Mouse (Mus musculus): ENCODE data around the gene Pcp4. TPM values are rescaled to one million over a fixed set of nuclear protein-coding genes. Genes with fewer than 3 reads are reported as not detected.
A peak's percentile ranks its signal among the peaks of the same experiment; 100 is the strongest.

Pcp4 gene
- polyA plus RNA-seq, 1 experiment from 2014 or later = 390 TPM

DNA sequence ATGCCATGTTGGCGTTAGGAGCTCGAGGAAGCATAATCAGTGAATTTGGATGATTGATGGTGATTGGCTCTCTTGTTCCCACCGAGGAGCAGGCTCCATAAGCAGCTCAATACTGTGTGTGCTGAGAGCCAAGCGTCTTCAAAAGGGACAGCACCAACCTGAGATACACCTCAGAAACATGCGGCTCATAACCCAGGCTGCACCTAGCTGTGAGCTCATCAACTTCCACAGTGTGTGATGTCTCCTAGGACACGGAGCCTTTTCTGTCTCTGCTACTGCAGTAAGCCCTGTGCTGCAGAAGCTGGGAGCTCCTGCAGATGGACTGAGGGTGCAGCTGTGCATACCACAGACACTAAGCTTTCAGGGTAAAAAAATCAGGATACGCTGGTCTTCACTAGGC lies 31.5 kb downstream of the Pcp4 start:
- DNase-seq = peak; percentile 30
- Histone ChIP-seq H3K27me3 (ENCODE audit: control insufficient read depth, insufficient read depth, low read length) (no peaks in the 10 kb centered on the region), H3K9me3 (ENCODE audit: control insufficient read depth, low read length) (no peaks in the 10 kb centered on the region), H3K36me3 (ENCODE audit: control insufficient read depth, insufficient read depth, low read length) (no peaks in the 10 kb centered on the region), H3K4me2 (ENCODE audit: low read length) (no peak overlapping the region), H3K9ac (replicated peaks; ENCODE audit: low read length) (no peak overlapping the region), H3K4me1 (ENCODE audit: control insufficient read depth, insufficient read depth, low read length) (0 out of 2 replicates have a peak, but pooled peaks cover 6% of the 10 kb centered on the region), H3K4me3 (replicated peaks; ENCODE audit: low read depth, low read length) (no peak overlapping the region), H3K27ac (replicated peaks; ENCODE audit: low read depth, low read length) (peak overlapping the region; percentile 38; the same call in 1 of the 2 replicates)
- no peak for ATAC-seq (ENCODE audit: low FRiP score, low TSS enrichment)
- 68% methylated on average over 7 of the region's 7 CpGs for WGBS

- Histone ChIP-seq H3K27me3 (ENCODE audit: control insufficient read depth, insufficient read depth, low read length) (no peaks in the 10 kb centered on the region), H3K9me3 (ENCODE audit: control insufficient read depth, low read length) (no peaks in the 10 kb centered on the region), H3K27ac (replicated peaks; ENCODE audit: low read depth, low read length) (no peak overlapping the region), H3K9ac (replicated peaks; ENCODE audit: low read length) (no peak overlapping the region), H3K36me3 (ENCODE audit: control insufficient read depth, insufficient read depth, low read length) (no peaks in the 10 kb centered on the region), H3K4me3 (replicated peaks; ENCODE audit: low read depth, low read length) (no peak overlapping the region), H3K4me2 (ENCODE audit: low read length) (no peak overlapping the region), H3K4me1 (ENCODE audit: control insufficient read depth, insufficient read depth, low read length) (0 out of 2 replicates have a peak, but pooled peaks cover 6% of the 10 kb centered on the region)
- no peak for ATAC-seq (ENCODE audit: low FRiP score, low TSS enrichment)
- 71% methylated on average over 6 of the region's 6 CpGs for WGBS
- no peak for DNase-seq
Observed at GRCm38 (mm10) chr16:96501241-96501640, 33.8 kb downstream of the Pcp4 start.

GRCm38 (mm10) chr16:96502586-96502985 lies 35.2 kb downstream of the Pcp4 start:
- Histone ChIP-seq H3K9ac (replicated peaks; ENCODE audit: low read length) (no peak overlapping the region), H3K4me2 (ENCODE audit: low read length) (no peak overlapping the region), H3K27ac (replicated peaks; ENCODE audit: low read depth, low read length) (peak overlapping the region; percentile 49; the same call in 1 of the 2 replicates), H3K27me3 (ENCODE audit: control insufficient read depth, insufficient read depth, low read length) (no peaks in the 10 kb centered on the region), H3K9me3 (ENCODE audit: control insufficient read depth, low read length) (no peaks in the 10 kb centered on the region), H3K36me3 (ENCODE audit: control insufficient read depth, insufficient read depth, low read length) (no peaks in the 10 kb centered on the region), H3K4me3 (replicated peaks; ENCODE audit: low read depth, low read length) (no peak overlapping the region), H3K4me1 (ENCODE audit: control insufficient read depth, insufficient read depth, low read length) (0 out of 2 replicates have a peak, but pooled peaks cover 7% of the 10 kb centered on the region)
- DNase-seq (no peak), ATAC-seq (ENCODE audit: low FRiP score, low TSS enrichment) (no peak)
- WGBS = 62% methylated on average over 3 of the region's 3 CpGs

DNA sequence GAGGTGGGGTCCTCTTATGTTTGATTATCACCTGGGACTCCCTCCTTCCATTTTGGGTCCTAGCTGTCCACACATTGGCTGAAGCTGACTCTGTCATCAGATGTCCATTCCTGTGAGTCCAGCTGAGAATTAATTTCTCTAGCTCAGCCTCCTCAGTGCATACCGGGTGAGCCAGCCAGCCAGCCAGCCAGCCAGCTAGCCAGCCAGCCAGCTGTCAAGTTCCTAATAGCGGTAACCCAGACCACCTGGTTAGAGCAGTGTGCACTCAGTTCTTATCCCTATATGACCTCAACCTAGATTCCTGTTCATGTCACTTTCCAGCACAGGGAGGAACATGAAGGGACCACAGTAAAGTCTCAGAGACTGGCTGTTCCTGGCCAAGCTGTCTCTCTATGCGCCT lies 47.1 kb downstream of the Pcp4 start:
- DNase-seq = no peak

DNA sequence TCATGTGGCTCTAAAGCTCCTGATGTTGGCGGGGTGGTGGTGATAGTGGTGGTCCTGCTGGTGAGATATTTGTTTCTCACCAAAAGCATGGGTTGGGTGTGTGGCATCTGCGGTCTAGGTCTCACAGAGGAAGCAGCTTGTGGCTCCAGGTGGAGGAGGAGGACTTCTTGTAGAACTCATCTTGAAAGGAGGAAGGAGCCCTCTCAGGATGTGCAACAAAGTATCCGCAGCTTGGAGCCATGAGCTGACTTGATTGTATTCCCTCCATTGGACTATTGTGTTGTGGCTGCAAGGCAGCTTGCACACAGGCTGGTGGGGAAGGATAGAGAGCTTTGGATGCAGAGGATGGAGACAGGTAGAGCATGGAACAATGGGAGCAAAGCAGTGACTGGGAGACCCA lies 60.1 kb downstream of the Pcp4 start:
- 86% methylated on average over 3 of the region's 3 CpGs for WGBS
- Histone ChIP-seq H3K27me3 (ENCODE audit: control insufficient read depth, insufficient read depth, low read length) (no peaks in the 10 kb centered on the region), H3K4me2 (ENCODE audit: low read length) (no peak overlapping the region), H3K36me3 (ENCODE audit: control insufficient read depth, insufficient read depth, low read length) (no peaks in the 10 kb centered on the region), H3K27ac (replicated peaks; ENCODE audit: low read depth, low read length) (no peak overlapping the region), H3K9ac (replicated peaks; ENCODE audit: low read length) (no peak overlapping the region), H3K4me1 (ENCODE audit: control insufficient read depth, insufficient read depth, low read length) (no peaks in the 10 kb centered on the region), H3K9me3 (ENCODE audit: control insufficient read depth, low read length) (no peaks in the 10 kb centered on the region), H3K4me3 (replicated peaks; ENCODE audit: low read depth, low read length) (no peak overlapping the region)
- no peak for DNase-seq
- ATAC-seq (ENCODE audit: low FRiP score, low TSS enrichment) = no peak

More for the DNA sequence above, 47.1 kb downstream of the Pcp4 start:
- WGBS = 75% methylated on average over 3 of the region's 3 CpGs
- 0 out of 2 replicates have a peak, but pooled peaks cover 3% of the 10 kb centered on the region for H3K4me1 ChIP-seq (ENCODE audit: control insufficient read depth, insufficient read depth, low read length)
- no peak overlapping the region for H3K27ac ChIP-seq (replicated peaks; ENCODE audit: low read depth, low read length)
- no peak overlapping the region for H3K4me2 ChIP-seq (ENCODE audit: low read length)
- no peak overlapping the region for H3K4me3 ChIP-seq (replicated peaks; ENCODE audit: low read depth, low read length)
- H3K9ac ChIP-seq (replicated peaks; ENCODE audit: low read length) = no peak overlapping the region
- no peaks in the 10 kb centered on the region for H3K36me3 ChIP-seq (ENCODE audit: control insufficient read depth, insufficient read depth, low read length)
- H3K27me3 ChIP-seq (ENCODE audit: control insufficient read depth, insufficient read depth, low read length) = no peaks in the 10 kb centered on the region
- no peak for ATAC-seq (ENCODE audit: low FRiP score, low TSS enrichment)
- no peaks in the 10 kb centered on the region for H3K9me3 ChIP-seq (ENCODE audit: control insufficient read depth, low read length)

- 95% methylated on average over 4 of the region's 4 CpGs for WGBS
- Histone ChIP-seq H3K4me1 (ENCODE audit: control insufficient read depth, insufficient read depth, low read length) (no peaks in the 10 kb centered on the region), H3K27ac (replicated peaks; ENCODE audit: low read depth, low read length) (no peak overlapping the region), H3K4me2 (ENCODE audit: low read length) (no peak overlapping the region), H3K9ac (replicated peaks; ENCODE audit: low read length) (no peak overlapping the region), H3K9me3 (ENCODE audit: control insufficient read depth, low read length) (no peaks in the 10 kb centered on the region), H3K27me3 (ENCODE audit: control insufficient read depth, insufficient read depth, low read length) (no peaks in the 10 kb centered on the region), H3K4me3 (replicated peaks; ENCODE audit: low read depth, low read length) (no peak overlapping the region), H3K36me3 (ENCODE audit: control insufficient read depth, insufficient read depth, low read length) (no peaks in the 10 kb centered on the region)
- DNase-seq = no peak
- ATAC-seq (ENCODE audit: low FRiP score, low TSS enrichment) = no peak
Observed at GRCm38 (mm10) chr16:96528471-96528870, 61.1 kb downstream of the Pcp4 start.

GRCm38 (mm10) chr16:96529896-96530568 lies 62.6 kb downstream of the Pcp4 start:
- H3K4me1 ChIP-seq (ENCODE audit: control insufficient read depth, insufficient read depth, low read length) = no peaks in the 10 kb centered on the region
- DNase-seq = peak; percentile 37
- H3K27me3 ChIP-seq (ENCODE audit: control insufficient read depth, insufficient read depth, low read length) = no peaks in the 10 kb centered on the region
- H3K9ac ChIP-seq (replicated peaks; ENCODE audit: low read length) = no peak overlapping the region
- H3K27ac ChIP-seq (replicated peaks; ENCODE audit: low read depth, low read length) = peak overlapping the region; percentile 67
- H3K9me3 ChIP-seq (ENCODE audit: control insufficient read depth, low read length) = no peaks in the 10 kb centered on the region
- ATAC-seq (ENCODE audit: low FRiP score, low TSS enrichment) = no peak; the same call in 1 of the 2 replicates
- H3K4me3 ChIP-seq (replicated peaks; ENCODE audit: low read depth, low read length) = no peak overlapping the region
- H3K4me2 ChIP-seq (ENCODE audit: low read length) = no peak overlapping the region
- H3K36me3 ChIP-seq (ENCODE audit: control insufficient read depth, insufficient read depth, low read length) = no peaks in the 10 kb centered on the region
- 68% methylated on average over 9 of the region's 9 CpGs for WGBS

DNA sequence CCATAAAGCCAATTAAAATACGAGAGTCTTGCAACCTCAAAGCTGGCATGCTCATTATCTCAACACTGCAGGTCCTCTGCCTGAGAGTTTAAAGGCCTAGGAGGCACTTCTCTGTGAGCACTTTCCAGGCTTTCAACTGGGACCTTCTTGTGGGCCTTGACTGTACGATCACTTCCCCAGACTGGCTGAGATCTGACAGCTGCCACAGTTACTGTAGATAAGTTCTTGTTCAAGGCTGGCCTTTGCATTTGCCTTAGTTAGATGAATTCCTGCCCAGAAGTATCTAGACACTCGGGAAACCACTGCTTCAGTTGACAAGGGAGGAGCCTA lies 63.1 kb downstream of the Pcp4 start:
- ATAC-seq (ENCODE audit: low FRiP score, low TSS enrichment) = no peak
- H3K27ac ChIP-seq (replicated peaks; ENCODE audit: low read depth, low read length) = peak overlapping the region; percentile 37; the same call in 1 of the 2 replicates

GRCm38 (mm10) chr16:96531029-96531428 lies 63.6 kb downstream of the Pcp4 start:
- H3K4me3 ChIP-seq (replicated peaks; ENCODE audit: low read depth, low read length) = no peak overlapping the region
- ATAC-seq (ENCODE audit: low FRiP score, low TSS enrichment) = no peak
- no peak overlapping the region for H3K4me2 ChIP-seq (ENCODE audit: low read length)
- no peak for DNase-seq
- H3K27ac ChIP-seq (replicated peaks; ENCODE audit: low read depth, low read length) = no peak overlapping the region
- H3K9me3 ChIP-seq (ENCODE audit: control insufficient read depth, low read length) = no peaks in the 10 kb centered on the region
- no peak overlapping the region for H3K9ac ChIP-seq (replicated peaks; ENCODE audit: low read length)
- H3K36me3 ChIP-seq (ENCODE audit: control insufficient read depth, insufficient read depth, low read length) = no peaks in the 10 kb centered on the region
- H3K27me3 ChIP-seq (ENCODE audit: control insufficient read depth, insufficient read depth, low read length) = no peaks in the 10 kb centered on the region
- H3K4me1 ChIP-seq (ENCODE audit: control insufficient read depth, insufficient read depth, low read length) = no peaks in the 10 kb centered on the region
- 76% methylated on average over 4 of the region's 4 CpGs for WGBS

More for the DNA sequence above, 63.1 kb downstream of the Pcp4 start:
- DNase-seq = no peak
- H3K27me3 ChIP-seq (ENCODE audit: control insufficient read depth, insufficient read depth, low read length) = no peaks in the 10 kb centered on the region
- no peaks in the 10 kb centered on the region for H3K9me3 ChIP-seq (ENCODE audit: control insufficient read depth, low read length)
- H3K4me2 ChIP-seq (ENCODE audit: low read length) = no peak overlapping the region
- no peak overlapping the region for H3K4me3 ChIP-seq (replicated peaks; ENCODE audit: low read depth, low read length)
- no peak overlapping the region for H3K9ac ChIP-seq (replicated peaks; ENCODE audit: low read length)
- WGBS = 44% methylated on average over 3 of the region's 3 CpGs
- no peaks in the 10 kb centered on the region for H3K36me3 ChIP-seq (ENCODE audit: control insufficient read depth, insufficient read depth, low read length)
- no peaks in the 10 kb centered on the region for H3K4me1 ChIP-seq (ENCODE audit: control insufficient read depth, insufficient read depth, low read length)

All from midbrain, embryonic 14.5 days (tissue).